Mouse (Mus musculus): ENCODE measurements at regions not wholly inside any gene's neighbourhood (a gene's known extent, or its start where the extent isn't known, plus 50 kb on each side); places are given as distances from the start of the nearest gene placed in this dataset.

GRCm38 (mm10) chr15:5507545-5507913 is 263.5 kb upstream of the Ptger4 start:
- no peak for DNase-seq (ENCODE audit: extremely low read depth, low read depth, low spot score)

GRCm38 (mm10) chr15:5510056-5510455 is 266.1 kb upstream of the Ptger4 start:
- DNase-seq (ENCODE audit: extremely low read depth, low read depth, low spot score): no peak

- no peak for DNase-seq (ENCODE audit: extremely low read depth, low read depth, low spot score)
These were observed 267.1 kb upstream of the Ptger4 start for GRCm38 (mm10) chr15:5511046-5511445.

- DNase-seq (ENCODE audit: extremely low read depth, low read depth, low spot score): no peak
These were observed 268.6 kb upstream of the Ptger4 start for GRCm38 (mm10) chr15:5512546-5512945.

GRCm38 (mm10) chr15:5513146-5513545 is 269.2 kb upstream of the Ptger4 start:
- peak; percentile 37 for DNase-seq (ENCODE audit: extremely low read depth, low read depth, low spot score)

- no peak for DNase-seq (ENCODE audit: extremely low read depth, low read depth, low spot score)
These were observed 270.2 kb upstream of the Ptger4 start for GRCm38 (mm10) chr15:5514217-5514616.

GRCm38 (mm10) chr15:5517244-5517966 is 273.4 kb upstream of the Ptger4 start:
- no peak for DNase-seq (ENCODE audit: extremely low read depth, low read depth, low spot score)

- no peak for DNase-seq (ENCODE audit: extremely low read depth, low read depth, low spot score)
These were observed 275.6 kb upstream of the Ptger4 start for GRCm38 (mm10) chr15:5519552-5519951.

GRCm38 (mm10) chr15:5519997-5520396 is 276.0 kb upstream of the Ptger4 start:
- no peak for DNase-seq (ENCODE audit: extremely low read depth, low read depth, low spot score)

- DNase-seq (ENCODE audit: extremely low read depth, low read depth, low spot score): no peak
These were observed 284.6 kb upstream of the Ptger4 start for GRCm38 (mm10) chr15:5528619-5529018.

- no peak for DNase-seq (ENCODE audit: extremely low read depth, low read depth, low spot score)
These were observed 289.7 kb upstream of the Ptger4 start for GRCm38 (mm10) chr15:5533656-5534055.

- no peak for DNase-seq (ENCODE audit: extremely low read depth, low read depth, low spot score)
These were observed 293.4 kb upstream of the Ptger4 start for GRCm38 (mm10) chr15:5537432-5537831.

- no peak for DNase-seq (ENCODE audit: extremely low read depth, low read depth, low spot score)
These were observed 295.4 kb upstream of the Ptger4 start for GRCm38 (mm10) chr15:5539301-5539928.

GRCm38 (mm10) chr15:5554526-5554925 is 310.5 kb upstream of the Ptger4 start:
- no peak for DNase-seq (ENCODE audit: extremely low read depth, low read depth, low spot score)

- DNase-seq (ENCODE audit: extremely low read depth, low read depth, low spot score): no peak
These were observed 310.9 kb upstream of the Ptger4 start for GRCm38 (mm10) chr15:5554926-5555325.

- DNase-seq (ENCODE audit: extremely low read depth, low read depth, low spot score): peak; percentile 69
These were observed 311.5 kb upstream of the Ptger4 start for GRCm38 (mm10) chr15:5555381-5556066.

- no peak for DNase-seq (ENCODE audit: extremely low read depth, low read depth, low spot score)
These were observed 317.8 kb upstream of the Ptger4 start for GRCm38 (mm10) chr15:5561783-5562182.

- DNase-seq (ENCODE audit: extremely low read depth, low read depth, low spot score): no peak
These were observed 330.4 kb upstream of the Ptger4 start for GRCm38 (mm10) chr15:5574366-5574765.

GRCm38 (mm10) chr15:5579559-5579958 is 335.6 kb upstream of the Ptger4 start:
- no peak for DNase-seq (ENCODE audit: extremely low read depth, low read depth, low spot score)

- DNase-seq (ENCODE audit: extremely low read depth, low read depth, low spot score): no peak
These were observed 336.4 kb upstream of the Ptger4 start for GRCm38 (mm10) chr15:5580416-5580815.

- no peak for DNase-seq (ENCODE audit: extremely low read depth, low read depth, low spot score)
These were observed 340.4 kb upstream of the Ptger4 start for GRCm38 (mm10) chr15:5584381-5584780.

- DNase-seq (ENCODE audit: extremely low read depth, low read depth, low spot score): no peak
These were observed 360.8 kb upstream of the Ptger4 start for GRCm38 (mm10) chr15:5604732-5605266.

Data from fat pad, adult 2 months (tissue).